Mouse (Mus musculus) kidney, postnatal 25 days (tissue): Measurements from ENCODE around the gene Sf3b5.
"Not testable (repeated sequence)": the region's sequence is repeated elsewhere in the genome, so short reads cannot be mapped to it uniquely, and the experiment has no call there.

ENCODE experiments used
- DNase-seq, 2 experiments: peaks; one replicate each; pipeline ENCODE4 v3.0.0; 2021; ENCODE audit warnings: mixed read lengths in 2 of 2

Gene Sf3b5

GRCm38 (mm10) chr10:13007876-13008736, 3.0 kb downstream of the Sf3b5 start:
- DNase-seq: peak; percentile 95 to 98

- peak in 1 of 2 experiments; percentile 5 for DNase-seq
Measured at GRCm38 (mm10) chr10:13008737-13009121, 3.6 kb downstream of the Sf3b5 start.

- no peak for DNase-seq
Measured at GRCm38 (mm10) chr10:13014026-13014425, 8.9 kb downstream of the Sf3b5 start.

- peak in 1 of 2 experiments; percentile 75 for DNase-seq
Measured at GRCm38 (mm10) chr10:13016573-13016972, 11.4 kb downstream of the Sf3b5 start.

GRCm38 (mm10) chr10:13018510-13018909, 13.4 kb downstream of the Sf3b5 start:
- peak; percentile 15 to 48 for DNase-seq

- DNase-seq: no peak
Measured at GRCm38 (mm10) chr10:13019026-13019425, 13.9 kb downstream of the Sf3b5 start.

GRCm38 (mm10) chr10:13022103-13022502, 17.0 kb downstream of the Sf3b5 start:
- no peak for DNase-seq

- not testable (repeated sequence) for DNase-seq
Measured at GRCm38 (mm10) chr10:13023985-13024384, 18.8 kb downstream of the Sf3b5 start.

GRCm38 (mm10) chr10:13027702-13028101, 22.6 kb downstream of the Sf3b5 start:
- DNase-seq: no peak

- DNase-seq: no peak
Measured at GRCm38 (mm10) chr10:13028215-13028614, 23.1 kb downstream of the Sf3b5 start.

- DNase-seq: no peak
Measured at GRCm38 (mm10) chr10:13029416-13029815, 24.3 kb downstream of the Sf3b5 start.

- DNase-seq: no peak
Measured at GRCm38 (mm10) chr10:13035270-13035669, 30.1 kb downstream of the Sf3b5 start.

- DNase-seq: no peak
Measured at GRCm38 (mm10) chr10:13039637-13040174, 34.6 kb downstream of the Sf3b5 start.

- DNase-seq: no peak
Measured at GRCm38 (mm10) chr10:13044659-13045058, 39.5 kb downstream of the Sf3b5 start.

- DNase-seq: no peak
Measured at GRCm38 (mm10) chr10:13047816-13048215, 42.7 kb downstream of the Sf3b5 start.

GRCm38 (mm10) chr10:13056863-13057381, 51.8 kb downstream of the Sf3b5 start:
- DNase-seq: no peak
